Mouse (Mus musculus): ENCODE measurements around the gene Gm9048.
"Not testable (repeated sequence)": the region's sequence is repeated elsewhere in the genome, so short reads cannot be mapped to it uniquely, and the experiment has no call there.

Gene Gm9048

DNA sequence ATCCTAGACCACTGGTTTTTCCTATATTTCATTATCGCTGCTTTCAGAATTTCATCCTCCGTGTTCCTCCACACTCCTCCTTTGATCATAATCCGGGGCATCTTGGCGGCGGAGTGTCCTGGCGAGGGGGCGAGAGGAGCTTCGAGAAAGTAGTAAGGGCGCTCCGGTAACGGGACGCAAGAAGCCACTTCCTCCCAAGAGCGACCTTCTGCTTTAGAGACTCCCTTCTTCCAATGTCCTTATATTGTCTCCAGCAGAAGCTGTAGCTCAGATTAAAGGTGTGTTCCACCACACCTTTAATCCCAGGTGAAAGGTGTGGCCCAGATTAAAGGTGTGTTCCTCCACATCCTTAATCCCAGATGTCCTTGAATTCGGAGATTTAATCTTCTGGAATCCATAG lies at the start of gene Gm9048:
Gene Gm9048 (minus strand): TSS at position 101 of the 400 bp plus-strand sequence.
- DNase-seq (ENCODE audit: low read depth, low spot score) = not testable (repeated sequence)

DNA sequence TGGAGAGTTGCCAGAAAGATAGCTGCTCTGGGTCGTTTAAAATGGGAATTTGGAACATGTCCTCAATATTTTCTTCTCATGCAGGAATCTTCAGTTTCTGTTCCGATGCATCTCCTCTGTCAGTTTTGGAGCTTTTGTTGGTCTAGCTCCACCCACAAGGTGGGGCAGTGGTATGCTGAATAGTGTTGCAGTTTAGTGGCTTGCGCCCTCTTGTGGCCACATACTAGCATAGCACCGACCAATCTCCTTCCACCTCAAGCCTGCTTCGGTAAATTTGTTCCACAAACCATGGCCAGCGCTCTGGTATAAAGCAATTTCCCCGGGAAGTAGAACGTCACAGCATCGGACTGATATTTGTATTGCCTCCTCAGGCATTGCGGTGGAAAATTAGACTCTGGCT lies 22.0 kb upstream of the Gm9048 start:
- DNase-seq (ENCODE audit: low read depth, low spot score) = peak; percentile 87

DNA sequence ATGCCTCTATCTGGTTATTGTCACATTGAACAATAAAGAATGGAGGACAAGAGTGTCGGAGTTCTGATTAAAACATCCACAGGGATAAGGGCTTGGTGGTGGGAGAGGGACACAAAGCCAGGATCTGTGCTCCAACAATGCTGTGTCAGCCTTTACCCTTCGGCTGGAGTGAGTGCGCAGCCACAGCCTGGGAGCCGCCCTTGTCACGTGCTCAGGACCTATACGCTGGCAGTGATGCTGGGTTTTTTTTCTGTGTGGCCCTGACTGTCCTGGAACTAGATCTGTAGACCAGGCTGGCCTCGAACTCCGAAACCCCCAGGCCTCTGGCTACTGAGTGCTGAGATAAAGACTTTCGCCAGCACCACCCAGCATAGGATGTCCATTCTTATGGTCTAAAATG lies 21.0 kb upstream of the Gm9048 start:
- no peak for DNase-seq (ENCODE audit: low read depth, low spot score)

DNA sequence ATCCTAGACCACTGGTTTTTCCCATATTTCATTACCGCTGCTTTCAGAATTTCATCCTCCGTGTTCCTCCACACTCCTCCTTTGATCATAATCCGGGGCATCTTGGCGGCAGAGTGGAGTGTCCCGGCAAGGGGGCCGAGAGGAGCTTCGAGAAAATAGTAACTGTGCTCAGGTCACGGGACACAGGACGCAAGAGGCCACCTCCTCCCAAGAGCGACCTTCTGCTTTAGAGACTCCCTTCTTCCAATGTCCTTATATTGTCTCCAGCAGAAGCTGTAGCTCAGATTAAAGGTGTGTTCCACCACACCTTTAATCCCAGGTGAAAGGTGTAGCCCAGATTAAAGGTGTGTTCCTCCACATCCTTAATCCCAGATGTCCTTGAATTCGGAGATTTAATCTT lies 5.5 kb upstream of the Gm9048 start, which contains the start of gene Gm9049:
Gene Gm9049 (minus strand): TSS at position 101 of the 400 bp plus-strand sequence.
- not testable (repeated sequence) for DNase-seq (ENCODE audit: low read depth, low spot score)

DNA sequence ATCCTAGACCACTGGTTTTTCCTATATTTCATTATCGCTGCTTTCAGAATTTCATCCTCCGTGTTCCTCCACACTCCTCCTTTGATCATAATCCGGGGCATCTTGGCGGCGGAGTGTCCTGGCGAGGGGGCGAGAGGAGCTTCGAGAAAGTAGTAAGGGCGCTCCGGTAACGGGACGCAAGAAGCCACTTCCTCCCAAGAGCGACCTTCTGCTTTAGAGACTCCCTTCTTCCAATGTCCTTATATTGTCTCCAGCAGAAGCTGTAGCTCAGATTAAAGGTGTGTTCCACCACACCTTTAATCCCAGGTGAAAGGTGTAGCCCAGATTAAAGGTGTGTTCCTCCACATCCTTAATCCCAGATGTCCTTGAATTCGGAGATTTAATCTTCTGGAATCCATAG lies 5.3 kb downstream of the Gm9048 start, which contains the start of gene Gm9046:
Gene Gm9046 (minus strand): TSS at position 101 of the 400 bp plus-strand sequence.
- DNase-seq (ENCODE audit: low read depth, low spot score) = not testable (repeated sequence)

DNA sequence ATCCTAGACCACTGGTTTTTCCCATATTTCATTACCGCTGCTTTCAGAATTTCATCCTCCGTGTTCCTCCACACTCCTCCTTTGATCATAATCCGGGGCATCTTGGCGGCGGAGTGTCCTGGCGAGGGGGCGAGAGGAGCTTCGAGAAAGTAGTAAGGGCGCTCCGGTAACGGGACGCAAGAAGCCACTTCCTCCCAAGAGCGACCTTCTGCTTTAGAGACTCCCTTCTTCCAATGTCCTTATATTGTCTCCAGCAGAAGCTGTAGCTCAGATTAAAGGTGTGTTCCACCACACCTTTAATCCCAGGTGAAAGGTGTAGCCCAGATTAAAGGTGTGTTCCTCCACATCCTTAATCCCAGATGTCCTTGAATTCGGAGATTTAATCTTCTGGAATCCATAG lies 10.7 kb downstream of the Gm9048 start, which contains the start of gene Gm9045:
Gene Gm9045 (minus strand): TSS at position 101 of the 400 bp plus-strand sequence.
- DNase-seq (ENCODE audit: low read depth, low spot score) = not testable (repeated sequence)

DNA sequence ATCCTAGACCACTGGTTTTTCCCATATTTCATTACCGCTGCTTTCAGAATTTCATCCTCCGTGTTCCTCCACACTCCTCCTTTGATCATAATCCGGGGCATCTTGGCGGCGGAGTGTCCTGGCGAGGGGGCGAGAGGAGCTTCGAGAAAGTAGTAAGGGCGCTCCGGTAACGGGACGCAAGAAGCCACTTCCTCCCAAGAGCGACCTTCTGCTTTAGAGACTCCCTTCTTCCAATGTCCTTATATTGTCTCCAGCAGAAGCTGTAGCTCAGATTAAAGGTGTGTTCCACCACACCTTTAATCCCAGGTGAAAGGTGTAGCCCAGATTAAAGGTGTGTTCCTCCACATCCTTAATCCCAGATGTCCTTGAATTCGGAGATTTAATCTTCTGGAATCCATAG lies 16.2 kb downstream of the Gm9048 start, which contains the start of gene Gm9044:
Gene Gm9044 (minus strand): TSS at position 101 of the 400 bp plus-strand sequence.
- DNase-seq (ENCODE audit: low read depth, low spot score) = not testable (repeated sequence)

DNA sequence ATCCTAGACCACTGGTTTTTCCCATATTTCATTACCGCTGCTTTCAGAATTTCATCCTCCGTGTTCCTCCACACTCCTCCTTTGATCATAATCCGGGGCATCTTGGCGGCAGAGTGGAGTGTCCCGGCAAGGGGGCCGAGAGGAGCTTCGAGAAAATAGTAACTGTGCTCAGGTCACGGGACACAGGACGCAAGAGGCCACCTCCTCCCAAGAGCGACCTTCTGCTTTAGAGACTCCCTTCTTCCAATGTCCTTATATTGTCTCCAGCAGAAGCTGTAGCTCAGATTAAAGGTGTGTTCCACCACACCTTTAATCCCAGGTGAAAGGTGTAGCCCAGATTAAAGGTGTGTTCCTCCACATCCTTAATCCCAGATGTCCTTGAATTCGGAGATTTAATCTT lies 21.6 kb downstream of the Gm9048 start, which contains the start of gene Gm9040:
Gene Gm9040 (minus strand): TSS at position 101 of the 400 bp plus-strand sequence.
- not testable (repeated sequence) for DNase-seq (ENCODE audit: low read depth, low spot score)

DNA sequence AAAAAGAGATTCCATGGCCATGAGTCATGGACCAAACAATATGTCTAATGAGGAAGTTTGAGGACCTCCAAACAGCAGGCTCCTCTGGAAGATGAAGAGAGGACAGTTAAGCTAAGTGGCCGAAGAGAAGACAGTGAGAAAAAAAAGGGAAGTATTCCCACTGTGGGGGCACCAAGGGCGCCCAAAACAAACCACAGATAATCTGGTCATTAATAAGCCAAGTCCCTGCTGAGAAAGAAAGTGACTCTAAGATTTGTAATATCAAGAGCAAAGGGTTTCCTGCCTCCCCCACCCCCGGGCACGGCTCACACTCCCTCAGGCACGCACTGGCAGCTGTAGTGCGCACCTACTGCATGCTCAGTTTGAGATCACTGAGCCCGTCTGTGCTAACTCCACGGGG lies 29.5 kb downstream of the Gm9048 start:
- DNase-seq (ENCODE audit: low read depth, low spot score) = no peak

DNA sequence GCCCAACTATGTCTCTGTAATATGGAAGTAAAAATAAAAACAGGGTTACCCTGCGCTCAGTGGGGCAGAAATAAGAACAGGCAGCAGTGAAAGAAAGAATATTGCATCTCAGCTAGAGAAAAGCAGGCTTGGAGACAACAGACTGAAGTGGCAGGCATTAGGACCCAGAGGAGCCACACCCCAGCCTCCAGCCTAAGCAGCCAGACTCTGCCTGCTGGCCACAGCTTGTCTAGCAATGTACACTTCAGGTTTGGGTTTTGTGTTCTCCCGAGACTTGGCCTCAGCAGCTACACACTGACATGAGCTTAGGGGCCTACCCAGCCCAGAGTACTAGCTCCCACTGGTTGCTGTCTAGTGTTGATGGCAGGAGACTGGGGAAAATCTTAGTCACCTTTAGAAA lies 46.3 kb downstream of the Gm9048 start:
- not testable (repeated sequence) for DNase-seq (ENCODE audit: low read depth, low spot score)

Measured in mesoderm, embryonic 11.5 days (tissue).